Mouse (Mus musculus): Measurements from ENCODE around the gene Gm29110.
"Not testable (repeated sequence)": the region's sequence is repeated elsewhere in the genome, so short reads cannot be mapped to it uniquely, and the experiment has no call there.

The Gm29110 gene

DNA sequence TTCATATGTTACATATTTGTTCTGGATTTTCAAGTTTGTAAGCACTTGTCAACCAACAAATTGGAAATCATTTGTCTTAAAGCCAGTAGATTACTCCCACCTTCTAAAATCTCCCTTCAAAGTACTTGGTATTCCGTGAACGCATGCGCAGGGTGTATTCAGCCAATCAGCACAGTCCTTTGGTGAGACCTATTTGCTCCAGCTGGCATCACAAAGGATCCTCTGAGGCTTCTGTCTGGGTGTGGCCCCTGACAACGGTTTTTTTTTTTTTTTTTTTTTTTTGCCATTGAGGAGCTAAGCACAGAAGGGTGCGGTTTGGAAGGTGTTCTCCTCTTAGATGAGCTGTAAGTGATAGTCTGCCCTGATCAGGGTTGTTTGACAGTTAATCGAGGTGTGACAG, at the start of gene Gm29110:
Gene Gm29110 (plus strand): TSS at position 301 of the 400 bp plus-strand sequence.
- in situ Hi-C loops (cut with MboI; ENCODE audit: low pct_unique_long_range_greater_than_20kb in 1 of 2, low sequenced_read_pairs in 2 of 2, unreplicated experiment in 1 of 2) = not testable (repeated sequence)
